Mouse (Mus musculus) G1E (cell line): ENCODE measurements around the gene Mrpl40. TPM values are rescaled to one million over a fixed set of nuclear protein-coding genes. Genes with fewer than 3 reads are reported as not detected.
"Not testable (repeated sequence)": the region's sequence is repeated elsewhere in the genome, so short reads cannot be mapped to it uniquely, and the experiment has no call there.

Source experiments
- ATAC-seq: 2 replicates; pipeline ENCODE4 v1.8.0; 2016; ENCODE audit warnings: mild to moderate bottlenecking; ENCODE audit not compliant: insufficient number of reproducible peaks, poor library complexity, low FRiP score, severe bottlenecking; ENCODE audit errors: extremely low read depth
- DNase-seq: peaks from one replicate; pipeline ENCODE4 v3.0.0; 2012; ENCODE audit warnings: low spot score
- H3K27me3 ChIP-seq: 2 replicates; pipeline ENCODE4 v1.6.1; 2012; ENCODE audit warnings: mild to moderate bottlenecking, low read length, inconsistent platforms; ENCODE audit not compliant: insufficient read depth
- H3K36me3 ChIP-seq: replicated peaks from 2 replicates; pipeline ENCODE3; 2012; ENCODE audit warnings: mild to moderate bottlenecking, inconsistent platforms
- H3K4me1 ChIP-seq: 2 replicates; pipeline ENCODE4 v1.6.1; 2012; ENCODE audit warnings: low read depth, low read length, inconsistent platforms, mixed read lengths; ENCODE audit not compliant: insufficient read depth
- H3K4me3 ChIP-seq: 2 replicates; pipeline ENCODE4 v1.5.1; 2012; ENCODE audit warnings: low read depth, mild to moderate bottlenecking, inconsistent platforms, low read length, moderate library complexity, mixed read lengths
- H3K9me3 ChIP-seq: replicated peaks from 2 replicates; pipeline ENCODE4 v1.6.1; 2012; ENCODE audit warnings: inconsistent platforms
- CTCF ChIP-seq: IDR thresholded peaks from 2 replicates; pipeline ENCODE4 v1.5.1; 2012; ENCODE audit warnings: low read depth, low read length, inconsistent platforms, mixed read lengths
- GATA1 ChIP-seq: IDR thresholded peaks from 2 replicates; pipeline ENCODE4 v1.6.1; 2012; ENCODE audit warnings: borderline replicate concordance, low read length, inconsistent platforms, mixed read lengths
- GATA2 ChIP-seq: IDR thresholded peaks from 2 replicates; pipeline ENCODE4 v1.6.1; 2012; ENCODE audit warnings: low read depth, low read length, inconsistent platforms, borderline replicate concordance
- POLR2AphosphoS5 ChIP-seq: IDR thresholded peaks from 2 replicates; pipeline ENCODE4 v1.6.1; 2012; ENCODE audit warnings: low read depth, low read length, inconsistent platforms; ENCODE audit not compliant: insufficient replicate concordance
- TAL1 ChIP-seq: conservative IDR thresholded peaks from 2 replicates; pipeline ENCODE4 v1.6.1; 2012; ENCODE audit warnings: low read depth, low read length, inconsistent platforms, mixed read lengths
- polyA plus RNA-seq: library from polyadenylated mRNA; stranded (reverse); fragments of >175 nt; gene quantifications from 2 replicates; pipeline ENCODE4 v1.2.3, GENCODE M21; 2012
- total RNA-seq, 2 experiments: library from RNA; stranded (forward) in 1 of 2; stranded (reverse) in 1 of 2; fragments of 200-1000 nt in 1 of 2; fragments of >200 nt in 1 of 2; fragmentation: Nextera tagmentation in 1 of 2; gene quantifications; 2 replicates each; pipeline ENCODE4 v1.2.3; 2014 to 2017

Gene Mrpl40
- total and polyA plus RNA-seq, 3 experiments = 14.9 to 132 (median 76.6) TPM

DNA sequence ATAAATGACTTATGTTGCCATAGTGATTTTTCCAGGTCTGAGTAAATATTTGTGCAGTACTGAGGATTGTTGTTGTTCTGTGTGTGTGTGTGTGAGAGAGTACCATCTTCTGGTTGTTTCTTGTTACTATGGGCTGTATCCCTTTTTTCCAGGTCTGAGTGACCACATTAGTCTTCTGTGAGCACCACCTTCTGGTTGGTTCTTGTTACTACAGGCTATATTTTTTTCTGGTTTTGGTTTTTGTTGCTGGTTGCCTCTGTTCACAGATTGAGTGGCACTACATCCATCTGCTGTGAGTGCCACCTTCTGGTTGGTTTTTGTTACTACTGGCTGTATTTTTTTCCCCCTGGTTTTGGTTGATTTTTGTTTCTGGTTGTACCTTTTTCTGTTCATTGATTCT is 18.1 kb downstream of the Mrpl40 start:
- no peak for DNase-seq

DNA sequence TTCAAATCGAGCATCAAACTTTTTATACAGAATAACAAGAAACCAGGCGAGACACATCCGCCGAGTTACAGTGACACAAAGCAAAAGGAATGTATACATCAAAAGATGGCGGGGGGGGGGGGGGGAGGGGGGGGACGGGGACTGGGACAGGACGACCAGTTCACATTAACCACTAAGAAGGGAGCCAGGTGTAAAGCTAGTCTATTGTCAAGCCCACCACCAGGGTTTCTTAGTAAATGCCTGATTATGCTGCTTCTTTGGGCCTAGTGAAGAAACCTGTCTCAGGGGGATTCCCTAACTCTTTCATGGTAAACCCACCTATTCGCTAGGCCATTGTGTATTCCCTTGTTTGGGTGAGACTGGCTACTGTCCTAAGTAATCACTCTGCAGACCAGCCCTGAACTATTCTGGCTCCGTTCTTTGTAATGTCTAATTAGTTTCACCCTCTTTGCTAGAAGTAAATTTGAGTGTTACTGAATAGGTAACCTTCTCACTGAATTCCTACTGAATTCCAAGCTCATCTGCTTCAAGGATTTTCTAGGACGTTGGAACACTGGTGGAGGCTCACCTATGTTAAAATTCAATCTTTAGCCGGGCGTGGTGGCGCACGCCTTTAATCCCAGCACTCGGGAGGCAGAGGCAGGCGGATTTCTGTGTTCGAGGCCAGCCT is 27.0 kb downstream of the Mrpl40 start:
- DNase-seq, H3K9me3 ChIP-seq, H3K4me1 ChIP-seq, H3K4me3 ChIP-seq, H3K36me3 ChIP-seq, ATAC-seq, H3K27me3 ChIP-seq: not testable (repeated sequence)

More for the DNA sequence above, 18.1 kb downstream of the Mrpl40 start:
- H3K9me3 ChIP-seq = peaks cover 4% of the 10 kb centered on the region; the same call in 1 of the 2 replicates
- H3K4me3 ChIP-seq = no peak overlapping the region
- H3K4me1 ChIP-seq = peaks cover 4% of the 10 kb centered on the region; the same call in 1 of the 2 replicates
- H3K27me3 ChIP-seq = 0 out of 2 replicates have a peak, but pooled peaks cover 4% of the 10 kb centered on the region
- H3K36me3 ChIP-seq = no peaks in the 10 kb centered on the region
- TF ChIP-seq CTCF = no peak; the same call in 1 of the 2 replicates
- no peak for TF ChIP-seq GATA1
- no peak for TF ChIP-seq GATA2
- TF ChIP-seq TAL1 = no peak
- TF ChIP-seq POLR2AphosphoS5 = no peak
- ATAC-seq = no peak

DNA sequence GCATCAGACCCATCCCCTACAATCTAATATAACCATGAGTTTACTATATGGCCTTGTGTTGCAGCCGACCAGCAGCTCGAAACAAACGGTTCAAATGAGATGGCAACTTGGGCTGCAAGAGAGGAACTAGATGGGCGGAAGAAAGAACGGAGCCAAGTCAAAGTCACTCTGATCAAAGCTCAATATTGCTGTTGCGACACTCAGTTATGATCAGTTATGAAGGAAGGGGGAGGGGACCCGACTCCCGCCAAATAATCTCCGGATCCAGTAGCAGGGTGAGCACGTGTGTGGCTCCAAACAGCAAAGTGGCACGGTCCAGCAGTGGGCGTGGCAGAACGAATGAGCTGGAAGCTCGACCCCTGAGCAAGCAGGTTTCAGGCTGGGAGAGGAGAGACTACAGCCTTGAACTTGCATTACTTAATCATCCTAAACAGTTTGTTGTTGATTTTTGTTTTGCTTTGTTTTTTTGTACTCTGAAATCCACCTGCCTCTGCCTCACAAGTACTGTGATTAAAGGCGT is 30.3 kb downstream of the Mrpl40 start:
- Histone ChIP-seq H3K4me1 (0 out of 2 replicates have a peak, but pooled peaks cover 2% of the 10 kb centered on the region), H3K9me3 (no peaks in the 10 kb centered on the region), H3K27me3 (no peaks in the 10 kb centered on the region), H3K4me3 (no peak overlapping the region), H3K36me3 (peaks cover 4% of the 10 kb centered on the region)
- TF ChIP-seq TAL1 (no peak), GATA1 (no peak), POLR2AphosphoS5 (no peak), GATA2 (no peak), CTCF (no peak)
- no peak for DNase-seq
- ATAC-seq = no peak

DNA sequence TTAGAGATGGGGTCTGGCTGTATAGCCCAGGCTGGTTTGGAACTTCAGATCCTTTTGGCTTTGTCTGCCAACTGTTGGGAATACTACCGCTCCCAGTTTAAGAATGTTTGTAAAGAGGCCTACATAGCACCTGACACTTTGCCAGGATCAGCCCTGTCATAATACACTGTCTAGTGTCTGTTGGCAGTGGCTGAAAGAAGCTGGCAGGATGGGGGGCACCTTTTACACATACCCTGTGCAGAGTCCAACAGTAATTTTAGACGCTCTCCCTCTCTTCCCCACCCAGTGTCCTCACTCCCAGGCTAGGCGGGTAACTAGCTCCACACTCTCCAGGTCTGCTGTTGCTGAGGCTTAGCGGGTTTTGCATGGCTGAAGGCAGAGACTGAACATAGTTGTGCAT is 38.3 kb downstream of the Mrpl40 start:
- ATAC-seq = no peak
- DNase-seq = no peak
- peaks cover 27% of the 10 kb centered on the region for H3K4me1 ChIP-seq
- TF ChIP-seq CTCF (no peak), POLR2AphosphoS5 (no peak), TAL1 (no peak), GATA1 (no peak), GATA2 (no peak)
- H3K27me3 ChIP-seq = no peaks in the 10 kb centered on the region
- no peak overlapping the region for H3K4me3 ChIP-seq
- H3K36me3 ChIP-seq = peaks cover 55% of the 10 kb centered on the region
- no peaks in the 10 kb centered on the region for H3K9me3 ChIP-seq

GRCm38 (mm10) chr16:18836468-18837208 is 40.0 kb downstream of the Mrpl40 start, which contains the start of the genes 2510002D24Rik and Gm28539:
Gene 2510002D24Rik, plus strand, starts transcription at chr16:18836578.
Gene Gm28539, plus strand, starts transcription at chr16:18836584.
- Histone ChIP-seq H3K4me1 (peaks cover 27% of the 10 kb centered on the region), H3K27me3 (no peaks in the 10 kb centered on the region), H3K4me3 (peak within 1 kb of the TSS; percentile 91), H3K36me3 (peaks cover 70% of the 10 kb centered on the region), H3K9me3 (no peaks in the 10 kb centered on the region)
- DNase-seq (peak; percentile 97), ATAC-seq (peak; percentile 90)
- no peak for TF ChIP-seq CTCF
- TF ChIP-seq TAL1 = no peak
- TF ChIP-seq POLR2AphosphoS5 = peak; percentile 55; the same call in 1 of the 2 replicates

- Histone ChIP-seq H3K4me1 (peaks cover 27% of the 10 kb centered on the region), H3K4me3 (peak overlapping the region; percentile 91), H3K27me3 (no peaks in the 10 kb centered on the region), H3K9me3 (no peaks in the 10 kb centered on the region), H3K36me3 (peaks cover 71% of the 10 kb centered on the region)
- no peak for TF ChIP-seq TAL1
- TF ChIP-seq POLR2AphosphoS5 = no peak
- no peak for TF ChIP-seq GATA2
- no peak for TF ChIP-seq GATA1
- TF ChIP-seq CTCF = no peak
- ATAC-seq = no peak
- no peak for DNase-seq
Observed at GRCm38 (mm10) chr16:18836073-18836467, 40.6 kb downstream of the Mrpl40 start.

- ATAC-seq = no peak
- H3K36me3 ChIP-seq = peaks cover 78% of the 10 kb centered on the region
Observed at GRCm38 (mm10) chr16:18833486-18833885, 43.2 kb downstream of the Mrpl40 start.

More at GRCm38 (mm10) chr16:18833486-18833885, 43.2 kb downstream of the Mrpl40 start:
- Histone ChIP-seq H3K27me3 (no peaks in the 10 kb centered on the region), H3K9me3 (no peaks in the 10 kb centered on the region), H3K4me3 (no peak overlapping the region), H3K4me1 (peaks cover 22% of the 10 kb centered on the region)
- TF ChIP-seq CTCF (no peak), POLR2AphosphoS5 (no peak), GATA1 (no peak), GATA2 (no peak), TAL1 (no peak)
- no peak for DNase-seq
